Mouse (Mus musculus): ENCODE data around the gene Prkg1.

DNA sequence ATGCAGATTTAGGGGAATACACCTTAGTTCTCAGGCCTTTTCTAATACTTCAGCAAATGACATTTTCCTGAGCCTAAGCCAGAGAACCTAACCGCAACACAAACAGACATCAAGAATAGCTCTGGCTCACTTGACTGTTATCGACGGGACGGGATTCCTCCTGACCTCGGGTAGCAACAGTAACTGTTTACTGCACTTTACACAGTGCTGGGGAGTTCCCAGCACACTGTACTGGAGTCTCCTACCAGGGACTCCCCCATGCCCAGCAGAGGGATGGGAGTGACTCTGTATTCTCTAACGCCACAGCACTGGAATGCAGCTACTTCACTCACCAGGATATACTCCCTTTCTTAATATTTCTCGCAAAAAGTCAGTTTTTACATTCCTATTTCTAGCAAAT lies 1141.2 kb downstream of the Prkg1 start:
- TF ChIP-seq POLR2A (IDR thresholded peaks at IDR 0.05; ENCODE audit: control insufficient read depth, low read depth, low read length) (no peak), CTCF (IDR thresholded peaks at IDR 0.05; ENCODE audit: control insufficient read depth, insufficient read depth, insufficient replicate concordance, low read depth, low read length) (no peak)
